Mouse (Mus musculus) natural killer cell, adult 2 months (primary cell): Measurements from ENCODE around the gene Rabgap1l.
"Not testable (repeated sequence)": the region's sequence is repeated elsewhere in the genome, so short reads cannot be mapped to it uniquely, and the experiment has no call there.

Experiments used
- DNase-seq, 2 experiments: peaks; one replicate each; pipeline ENCODE4 v3.0.0; 2022; ENCODE audit warnings: low spot score in 2 of 2

Gene Rabgap1l

DNA sequence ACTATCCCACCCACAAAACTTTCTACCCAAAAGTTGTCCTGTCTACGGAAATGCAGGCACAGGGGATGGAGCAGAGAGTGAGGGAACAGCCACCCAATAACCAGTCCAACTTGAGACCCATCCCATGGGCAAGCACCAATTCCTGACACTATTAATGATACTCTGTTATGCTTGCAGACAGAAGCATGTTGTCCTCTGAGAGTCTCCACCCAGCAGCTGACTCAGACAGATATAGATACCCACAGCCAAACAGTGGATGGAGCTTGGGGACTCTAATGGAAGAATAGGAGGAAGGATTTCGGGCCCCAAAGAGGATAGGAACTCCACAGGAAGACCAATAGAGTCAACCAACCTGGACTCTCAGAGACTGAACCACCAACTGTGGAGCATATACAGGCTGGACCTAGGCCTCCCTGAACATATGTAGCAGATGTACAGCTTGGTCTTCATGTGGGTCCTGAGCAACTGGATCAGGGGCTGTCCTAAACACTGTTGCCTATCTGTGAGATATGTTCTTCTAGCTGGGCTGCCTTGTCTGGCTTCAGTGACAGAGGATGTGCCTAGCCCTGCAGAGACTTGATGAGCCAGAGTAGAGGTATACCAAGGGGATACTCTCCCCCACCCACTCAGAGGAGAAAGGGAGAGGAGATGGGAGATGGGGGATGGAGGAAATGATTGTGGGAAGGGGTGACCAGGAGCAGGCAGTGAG, 510.7 kb downstream of the Rabgap1l start:
- not testable (repeated sequence) for DNase-seq

DNA sequence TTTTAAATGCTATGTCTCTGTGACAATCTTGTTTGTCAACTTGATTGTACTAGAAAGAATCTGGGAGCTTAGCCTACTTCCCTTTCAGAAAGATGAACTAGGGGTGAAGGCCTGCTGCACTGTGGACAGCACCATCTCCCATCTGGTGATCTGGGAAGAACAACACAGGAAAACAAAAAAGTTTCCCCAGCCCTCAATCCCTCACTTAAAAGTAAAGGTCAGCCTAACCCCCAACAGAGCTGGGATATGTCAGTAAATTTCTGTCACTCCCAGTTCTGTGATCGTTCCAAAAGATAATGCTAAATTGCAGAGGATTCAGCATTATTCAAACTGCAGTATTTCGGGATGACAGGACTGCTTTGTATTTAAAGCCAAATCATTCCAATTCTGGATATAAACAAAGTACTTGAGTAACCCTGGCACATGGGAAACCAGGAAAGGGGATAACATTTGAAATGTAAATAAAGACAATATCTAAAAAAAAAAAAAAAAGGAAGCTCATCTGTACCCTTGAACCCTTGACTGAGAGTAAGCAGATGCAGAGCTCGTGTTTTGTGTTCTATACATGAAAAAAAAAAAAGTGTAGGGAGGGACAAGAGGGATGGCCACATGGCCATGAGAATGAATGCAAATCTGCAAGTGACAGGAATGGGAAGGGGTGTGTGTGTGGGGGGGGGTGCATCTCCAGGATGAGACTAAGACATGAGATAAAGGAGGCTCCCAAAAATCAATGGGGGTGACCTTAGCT, 511.5 kb downstream of the Rabgap1l start:
- DNase-seq, result no peak

- no peak for DNase-seq
These were observed 512.4 kb downstream of the Rabgap1l start for GRCm38 (mm10) chr1:160280603-160281002.

- no peak for DNase-seq
These were observed 514.9 kb downstream of the Rabgap1l start for GRCm38 (mm10) chr1:160277940-160278682.

DNA sequence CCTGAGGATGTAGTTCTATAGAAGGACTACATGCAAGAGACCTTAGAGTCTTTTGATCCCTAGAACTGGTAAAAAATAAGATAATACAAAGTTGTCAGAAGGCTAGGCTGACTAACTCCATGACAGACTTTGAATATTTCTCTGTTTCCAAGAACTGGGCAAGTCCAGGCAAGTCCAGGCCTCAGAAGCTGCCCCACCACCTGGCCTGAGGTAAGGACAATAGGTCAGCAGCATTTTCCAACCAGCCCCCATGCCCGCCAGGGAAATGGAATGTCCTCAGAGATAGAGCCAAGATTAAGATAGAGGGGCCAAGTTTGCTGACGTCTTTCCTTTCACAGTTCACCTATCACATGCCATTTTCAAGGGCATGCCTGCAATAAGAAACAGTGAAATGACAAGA, 517.8 kb downstream of the Rabgap1l start:
- DNase-seq, result no peak

- DNase-seq, result no peak
These were observed 519.8 kb downstream of the Rabgap1l start for GRCm38 (mm10) chr1:160273133-160273743.

DNA sequence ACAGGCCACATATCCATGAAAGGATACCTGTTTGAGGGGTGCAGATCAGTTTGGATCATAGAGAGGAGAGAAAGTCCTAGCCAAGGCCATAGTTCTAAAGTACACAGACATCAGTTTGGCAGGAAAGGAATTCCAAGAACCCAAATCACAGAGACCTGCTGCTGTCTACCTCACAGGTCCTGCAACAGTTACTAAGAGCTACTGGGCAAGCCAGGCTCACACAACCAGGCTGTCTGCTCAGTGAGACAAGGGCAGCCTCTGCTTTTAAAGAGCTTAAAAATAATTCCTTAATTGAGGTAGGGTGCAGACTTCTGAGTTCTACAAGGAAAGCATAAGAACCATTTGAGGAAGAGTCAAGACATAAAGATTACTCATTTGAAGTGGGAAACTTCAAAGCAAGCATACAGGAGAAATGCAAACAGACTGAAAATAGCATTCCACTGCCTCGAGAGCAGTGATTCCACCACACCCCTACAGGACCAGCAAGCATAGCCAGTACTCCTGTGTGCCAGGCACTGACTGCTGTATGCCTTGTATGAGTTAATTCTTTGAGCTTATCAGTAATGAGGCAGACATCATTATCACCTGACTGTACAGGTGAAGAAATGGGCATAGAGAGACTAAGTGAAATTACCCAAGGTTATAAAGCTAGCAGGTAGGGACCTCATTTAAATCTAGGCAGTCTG, 521.6 kb downstream of the Rabgap1l start:
- DNase-seq, result no peak

GRCm38 (mm10) chr1:160268322-160268721, 524.7 kb downstream of the Rabgap1l start:
- peak; percentile 16 to 49 for DNase-seq

DNA sequence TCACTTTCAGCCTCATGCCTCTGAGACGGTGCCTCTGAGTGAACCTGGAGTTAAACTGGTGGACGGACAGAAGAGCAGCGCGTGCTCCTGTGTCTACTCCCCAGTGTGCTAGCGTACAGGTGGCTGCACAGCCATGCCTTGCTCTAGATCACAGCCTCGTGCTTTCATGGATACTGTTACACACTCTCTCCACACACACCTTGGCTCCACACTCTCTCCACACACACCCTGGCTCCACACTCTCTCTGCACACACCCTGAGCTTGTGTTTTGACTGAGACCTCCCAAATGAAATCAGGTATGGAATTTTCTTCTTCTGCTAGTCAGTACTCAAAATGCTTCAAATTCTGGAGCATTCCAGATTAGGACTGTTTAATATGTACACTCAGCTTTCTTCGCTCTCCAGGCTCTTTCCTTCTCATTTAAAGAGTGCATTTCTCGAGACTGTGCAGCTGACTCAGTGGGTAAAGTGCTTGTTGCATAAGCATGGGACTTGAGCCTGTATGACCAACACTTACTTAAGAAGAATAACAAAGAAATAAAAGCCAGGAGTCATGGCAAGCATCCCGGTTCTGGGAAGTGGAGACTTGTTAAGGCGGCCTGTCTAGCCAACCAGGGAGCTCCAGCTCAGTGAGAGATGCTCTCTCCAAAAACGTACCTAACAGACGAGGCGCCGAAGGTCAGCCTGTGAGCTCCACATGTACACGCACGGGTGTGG, 529.2 kb downstream of the Rabgap1l start:
- DNase-seq, result no peak

- no peak for DNase-seq
These were observed 530.0 kb downstream of the Rabgap1l start for GRCm38 (mm10) chr1:160263053-160263452.

DNA sequence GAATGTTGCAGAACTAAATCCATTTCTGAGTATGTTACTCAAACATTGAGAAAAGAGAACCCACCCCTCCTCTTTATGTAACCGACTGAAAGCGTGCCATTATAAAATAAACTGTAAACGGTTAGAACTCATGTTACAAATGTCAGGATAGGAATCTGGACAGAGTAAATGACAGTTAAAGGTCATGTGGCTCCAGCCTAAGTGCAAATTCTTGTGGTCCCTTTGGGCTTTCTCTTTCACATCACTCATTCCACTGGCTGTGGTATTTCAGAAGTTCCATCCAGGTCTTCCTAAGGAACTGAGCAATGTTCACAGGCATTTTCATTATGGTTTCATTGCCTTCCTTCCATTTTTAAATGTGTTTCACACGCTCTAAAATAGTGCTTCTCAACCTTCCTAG, 530.6 kb downstream of the Rabgap1l start:
- DNase-seq, result no peak

DNA sequence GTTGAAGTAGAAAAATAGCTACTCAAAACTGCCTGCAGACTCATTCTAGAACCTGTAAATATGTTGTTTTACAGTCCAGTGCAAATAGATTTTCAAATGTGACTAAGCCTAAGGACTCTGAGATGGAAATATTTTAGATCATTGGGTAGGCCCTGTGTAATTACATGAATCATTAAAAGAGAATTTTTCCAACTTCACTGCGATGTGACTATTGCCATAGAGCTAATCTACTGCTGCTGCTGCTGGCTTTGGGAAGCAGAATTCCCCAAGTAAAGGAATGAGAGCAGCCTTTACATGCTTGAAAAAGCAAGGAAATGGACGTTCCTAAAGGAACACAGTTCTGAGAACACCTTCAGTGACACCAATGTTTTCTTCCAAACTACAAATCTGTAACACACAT, 531.2 kb downstream of the Rabgap1l start:
- DNase-seq, result no peak

DNA sequence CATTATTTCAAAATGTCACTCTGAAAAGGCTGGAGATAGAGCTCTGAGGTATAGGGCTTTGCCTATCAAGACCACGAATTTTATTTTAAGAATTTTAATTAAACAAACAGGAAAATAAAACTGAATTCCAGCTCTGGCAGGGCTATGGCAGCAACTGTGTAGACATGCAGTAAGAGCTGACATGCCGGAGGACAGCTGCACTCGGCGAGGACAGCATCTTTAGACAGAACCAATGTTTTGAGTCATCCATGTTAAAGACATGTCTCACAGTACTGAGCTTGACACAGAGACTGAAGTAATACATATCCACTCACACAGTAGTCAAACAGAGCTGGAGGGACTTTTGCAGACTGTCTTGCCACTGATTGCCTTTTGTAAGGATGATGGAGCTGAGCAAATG, 532.4 kb downstream of the Rabgap1l start:
- DNase-seq, result no peak

DNA sequence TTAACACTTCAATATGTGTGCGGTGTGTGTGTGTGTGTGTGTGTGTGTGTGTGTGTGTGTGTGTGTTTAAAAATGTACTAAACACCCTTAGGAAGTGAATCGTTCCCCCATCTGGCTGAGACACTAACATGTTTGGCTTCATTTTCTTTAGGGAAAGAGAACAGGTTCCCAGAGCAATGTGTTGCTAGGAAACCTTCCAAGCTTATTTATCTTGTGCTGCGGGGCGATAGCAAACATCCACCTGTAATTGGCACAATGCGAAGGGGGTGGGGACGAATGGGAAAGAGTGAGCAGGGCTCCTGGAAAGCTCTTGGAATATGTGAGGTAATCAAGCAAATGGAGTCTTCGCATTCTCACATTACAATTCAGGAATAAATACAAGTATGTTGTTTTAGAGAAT, 533.1 kb downstream of the Rabgap1l start:
- no peak for DNase-seq

GRCm38 (mm10) chr1:160253108-160253507, 539.9 kb downstream of the Rabgap1l start:
- no peak for DNase-seq

- no peak for DNase-seq
These were observed 541.5 kb downstream of the Rabgap1l start for GRCm38 (mm10) chr1:160251388-160252007.

DNA sequence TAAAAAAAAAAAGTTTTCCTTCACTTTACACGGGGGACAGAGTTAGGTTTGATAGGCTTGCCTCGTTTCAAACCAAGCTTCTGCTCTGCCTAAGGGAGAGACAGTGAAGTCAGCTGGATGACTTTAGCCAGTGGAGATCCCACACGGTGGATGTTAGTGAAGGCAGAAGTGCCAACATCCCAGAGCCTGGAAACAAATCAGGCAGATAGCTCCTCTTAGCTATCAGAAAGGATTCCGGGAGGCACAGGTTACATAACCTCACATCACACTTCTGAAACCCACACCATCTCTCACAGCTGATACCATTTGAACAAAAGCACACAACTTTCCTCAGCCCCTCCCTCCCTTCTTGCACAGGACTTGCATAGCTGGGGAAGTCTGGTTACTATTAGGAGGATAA, 542.2 kb downstream of the Rabgap1l start:
- DNase-seq, result no peak

DNA sequence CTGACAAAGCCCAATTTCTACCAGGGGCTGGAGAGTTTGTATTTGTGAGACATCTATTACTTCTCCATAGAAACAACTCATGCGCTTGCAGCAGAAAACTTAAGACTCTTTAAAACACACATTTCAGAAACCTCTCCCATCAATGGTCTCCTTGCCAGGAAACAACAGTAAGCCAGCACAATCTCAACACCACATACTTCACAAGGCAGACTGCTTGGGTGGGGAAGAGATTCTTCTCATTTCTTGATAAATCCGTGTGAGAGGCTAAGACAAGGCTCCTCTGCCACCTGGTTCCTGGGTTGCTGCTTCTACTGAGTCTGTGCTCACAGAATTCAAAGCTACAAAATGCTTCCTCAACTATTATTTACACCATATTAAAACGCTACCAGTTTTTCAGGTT, 543.2 kb downstream of the Rabgap1l start:
- DNase-seq, result no peak

DNA sequence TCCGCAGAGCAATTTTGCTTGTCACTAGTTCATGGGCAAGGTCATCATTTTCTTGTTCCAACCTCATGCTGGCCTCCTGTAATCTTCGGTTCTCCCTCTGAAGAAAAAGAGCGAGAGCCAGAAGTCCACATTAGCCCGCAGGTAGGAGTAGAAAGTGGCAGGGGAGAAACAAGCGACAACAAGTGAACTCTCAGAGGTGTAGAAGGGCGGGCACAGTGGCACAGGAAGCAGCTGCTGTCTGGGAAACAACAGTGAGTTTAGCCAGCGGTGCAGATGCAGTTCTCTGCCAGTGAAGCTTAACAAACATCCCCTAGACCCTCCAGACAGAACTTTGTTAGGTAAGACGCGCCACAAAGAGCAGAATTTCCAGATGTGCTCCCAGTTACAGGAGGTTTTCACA, 545.5 kb downstream of the Rabgap1l start:
- DNase-seq, result peak in 1 of 2 experiments; percentile 57

- DNase-seq, result no peak
These were observed 546.2 kb downstream of the Rabgap1l start for GRCm38 (mm10) chr1:160246844-160247243.
